Mouse (Mus musculus) hindbrain, embryonic 14.5 days (tissue): Measurements from ENCODE around the gene Taar4. TPM values are rescaled to one million over a fixed set of nuclear protein-coding genes. Genes with fewer than 3 reads are reported as not detected.

Source experiments
- ATAC-seq: fragments of 200-750 bp; cut with Nextera tagmentation; 2 replicates; pipeline ENCODE4 v1.8.0; 2017; ENCODE audit warnings: moderate number of reproducible peaks, mild to moderate bottlenecking, moderate TSS enrichment, moderate library complexity; ENCODE audit not compliant: low FRiP score
- DNase-seq: peaks from one replicate; pipeline ENCODE4 v3.0.0-alpha.2; 2015; ENCODE audit warnings: low spot score
- H3K27ac ChIP-seq: fragments of 300-500 bp; sonication (generic); 2 replicates; pipeline ENCODE4 v1.5.1; 2014; ENCODE audit warnings: mild to moderate bottlenecking, moderate library complexity
- H3K27me3 ChIP-seq: fragments of 300-500 bp; sonication (generic); 2 replicates; pipeline ENCODE4 v1.6.1; 2014; ENCODE audit warnings: mild to moderate bottlenecking, low read length, mixed read lengths; ENCODE audit not compliant: control insufficient read depth, insufficient read depth
- H3K36me3 ChIP-seq: fragments of 300-500 bp; sonication (generic); replicated peaks from 2 replicates; pipeline ENCODE4 v1.6.1; 2014; ENCODE audit not compliant: control insufficient read depth, insufficient read depth
- H3K4me1 ChIP-seq: fragments of 300-500 bp; sonication (generic); replicated peaks from 2 replicates; pipeline ENCODE4 v1.6.1; 2014; ENCODE audit warnings: antibody characterized with exemption, low read length, mixed read lengths; ENCODE audit not compliant: control insufficient read depth, insufficient read depth
- H3K4me2 ChIP-seq: fragments of 300-500 bp; sonication (generic); replicated peaks from 2 replicates; pipeline ENCODE4 v1.6.1; 2014; ENCODE audit warnings: mild to moderate bottlenecking, moderate library complexity
- H3K4me3 ChIP-seq: fragments of 300-500 bp; sonication (generic); replicated peaks from 2 replicates; pipeline ENCODE4 v1.5.1; 2014; ENCODE audit warnings: mild to moderate bottlenecking, low read length
- H3K9ac ChIP-seq: fragments of 300-500 bp; sonication (generic); 2 replicates; pipeline ENCODE4 v1.6.1; 2014
- H3K9me3 ChIP-seq: fragments of 300-500 bp; sonication (generic); 2 replicates; pipeline ENCODE4 v1.6.1; 2016; ENCODE audit warnings: low read length; ENCODE audit not compliant: control insufficient read depth
- WGBS: fragments of 180-500 bp; shearing (Covaris S2); extraction: QIAGEN DNeasy Blood & Tissue Kit; methylation state at CpG from one replicate; pipeline ENCODE4 v1.1.7; 2014; 5-methylcytosine and 5-hydroxymethylcytosine counted together
- polyA plus RNA-seq: library from polyadenylated mRNA; unstranded; fragments of >200 nt; fragmentation: Nextera tagmentation; extraction: Ambion mirVana; gene quantifications from 2 replicates; pipeline ENCODE4 v1.2.1, GENCODE M21; 2014

The Taar4 gene
- not detected in 2 replicates for polyA plus RNA-seq

DNA sequence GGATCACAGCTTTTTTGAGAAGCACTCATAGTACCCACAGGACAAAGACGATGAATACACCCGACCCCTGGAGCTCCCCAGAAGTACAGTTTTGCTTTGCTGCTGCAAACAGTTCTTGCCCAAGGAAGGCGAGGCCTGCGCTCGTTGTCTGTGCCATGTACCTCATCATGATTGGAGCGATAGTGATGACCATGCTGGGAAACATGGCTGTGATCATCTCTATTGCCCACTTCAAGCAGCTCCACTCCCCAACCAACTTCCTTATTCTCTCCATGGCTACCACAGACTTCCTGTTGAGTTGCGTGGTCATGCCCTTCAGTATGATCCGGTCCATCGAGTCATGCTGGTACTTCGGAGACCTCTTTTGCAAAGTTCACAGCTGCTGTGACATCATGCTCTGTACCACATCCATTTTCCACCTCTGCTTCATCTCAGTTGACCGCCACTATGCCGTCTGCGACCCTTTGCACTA lies at the start of gene Taar4:
Taar4 (plus strand) TSS at position 51 of the 472 bp plus-strand sequence.
- Histone ChIP-seq H3K9me3 (no peaks in the 10 kb centered on the region), H3K4me1 (no peaks in the 10 kb centered on the region), H3K27me3 (no peaks in the 10 kb centered on the region), H3K9ac (no peak within 1 kb of the TSS), H3K36me3 (no peaks in the 10 kb centered on the region), H3K27ac (no peak within 1 kb of the TSS), H3K4me3 (no peak within 1 kb of the TSS), H3K4me2 (no peak within 1 kb of the TSS)
- no peak for ATAC-seq
- no peak for DNase-seq
- 93% methylated on average over 13 of the region's 13 CpGs for WGBS

DNA sequence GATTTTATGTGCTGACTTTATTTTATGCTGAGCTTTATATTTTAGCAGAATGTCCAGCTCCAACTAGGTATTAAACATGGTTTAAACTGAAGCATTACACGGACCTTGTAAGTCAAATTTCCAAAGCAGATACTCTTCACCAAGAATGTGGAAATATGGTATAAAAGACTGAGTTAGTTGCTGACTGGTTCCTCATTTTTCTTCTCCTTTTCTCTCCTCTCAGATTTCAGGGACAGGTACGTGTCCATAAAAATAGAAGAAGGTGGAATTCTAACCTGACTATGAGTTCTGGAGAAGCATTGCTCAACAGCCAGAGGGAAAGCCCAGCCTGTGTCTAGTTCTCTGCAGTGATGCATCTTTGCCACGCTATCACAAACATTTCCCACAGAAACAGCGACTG lies 40.2 kb upstream of the Taar4 start, which contains the start of gene Taar1:
Taar1 (plus strand) TSS at position 301 of the 400 bp plus-strand sequence.
- H3K4me1 ChIP-seq = no peaks in the 10 kb centered on the region
- H3K4me3 ChIP-seq = no peak within 1 kb of the TSS
- ATAC-seq = no peak
- no peak within 1 kb of the TSS for H3K27ac ChIP-seq
- no peak for DNase-seq
- 89% methylated on average over 4 of the region's 4 CpGs for WGBS
- H3K9ac ChIP-seq = no peak within 1 kb of the TSS
- H3K27me3 ChIP-seq = no peaks in the 10 kb centered on the region
- no peaks in the 10 kb centered on the region for H3K9me3 ChIP-seq
- no peak within 1 kb of the TSS for H3K4me2 ChIP-seq
- H3K36me3 ChIP-seq = no peaks in the 10 kb centered on the region

DNA sequence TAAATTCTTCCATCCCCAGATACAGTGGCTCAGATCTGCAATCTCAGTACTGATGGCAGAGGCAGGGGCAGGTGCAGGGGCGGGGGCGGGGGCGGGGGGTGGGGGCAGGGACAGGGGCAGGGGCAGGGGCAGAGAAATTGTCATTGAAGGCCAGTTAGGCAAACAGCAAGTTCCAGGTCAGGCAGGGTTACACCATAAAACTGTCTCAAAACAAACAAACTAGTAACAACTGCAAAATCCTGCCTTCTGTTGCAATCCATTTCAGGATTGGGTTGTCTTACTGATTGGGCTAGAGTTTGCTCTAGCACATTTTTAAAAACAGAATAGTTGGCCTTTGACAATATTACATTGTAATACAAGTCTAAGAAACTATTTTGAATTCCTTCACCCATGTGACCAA lies 37.8 kb upstream of the Taar4 start:
- WGBS = 92% methylated on average over 3 of the region's 3 CpGs
- Histone ChIP-seq H3K36me3 (no peaks in the 10 kb centered on the region), H3K4me3 (no peak overlapping the region), H3K4me2 (no peak overlapping the region), H3K27ac (no peak overlapping the region), H3K4me1 (no peaks in the 10 kb centered on the region), H3K9ac (no peak overlapping the region), H3K9me3 (no peaks in the 10 kb centered on the region), H3K27me3 (no peaks in the 10 kb centered on the region)
- no peak for ATAC-seq
- DNase-seq = no peak

DNA sequence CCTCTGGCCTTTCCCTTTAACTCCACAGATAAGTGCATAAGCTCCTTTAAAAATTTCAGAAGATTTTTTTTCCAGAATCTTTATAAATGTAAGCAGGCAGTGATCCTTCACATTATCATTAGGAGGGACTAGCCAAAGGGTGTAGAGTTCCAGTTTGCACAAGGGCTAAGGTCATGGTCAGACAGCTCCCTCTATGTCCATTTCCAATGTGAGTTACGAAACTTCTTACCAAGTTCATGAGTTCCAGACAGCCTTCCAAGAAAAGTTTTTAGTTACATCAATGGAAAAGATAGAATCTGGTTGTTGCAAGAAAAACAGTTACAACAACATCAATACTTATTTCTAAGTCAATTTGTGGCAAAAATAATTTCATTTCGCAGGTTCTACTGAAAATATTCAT lies 36.4 kb upstream of the Taar4 start:
- H3K27ac ChIP-seq = no peak overlapping the region
- no peaks in the 10 kb centered on the region for H3K4me1 ChIP-seq
- H3K9me3 ChIP-seq = no peaks in the 10 kb centered on the region
- no peak for DNase-seq
- no peak overlapping the region for H3K4me2 ChIP-seq
- no peaks in the 10 kb centered on the region for H3K36me3 ChIP-seq
- H3K27me3 ChIP-seq = no peaks in the 10 kb centered on the region
- no peak overlapping the region for H3K4me3 ChIP-seq
- no peak overlapping the region for H3K9ac ChIP-seq
- 89% methylated on average over 2 of the region's 2 CpGs for WGBS
- no peak for ATAC-seq

DNA sequence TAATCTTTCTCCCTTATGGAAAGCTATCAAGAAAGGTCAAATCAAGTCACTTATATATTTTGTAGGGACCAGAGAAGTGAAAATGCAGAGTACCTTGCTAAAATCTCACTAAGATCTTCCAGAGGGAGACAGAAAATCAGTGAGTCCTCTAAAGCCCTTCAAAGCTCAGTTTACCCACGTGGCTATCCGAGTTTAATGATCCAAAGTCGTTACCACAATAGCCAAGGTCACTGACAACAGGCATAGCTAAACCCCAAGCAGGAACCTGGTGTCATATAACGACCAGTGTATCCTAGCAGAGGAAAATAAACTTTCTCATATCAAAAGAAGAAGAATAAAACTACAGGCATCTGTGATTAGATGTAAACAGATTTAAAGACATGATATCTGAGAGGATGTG lies 22.7 kb upstream of the Taar4 start:
- no peak overlapping the region for H3K4me3 ChIP-seq
- WGBS = 52% methylated on average over 4 of the region's 4 CpGs
- H3K4me2 ChIP-seq = no peak overlapping the region
- H3K9ac ChIP-seq = no peak overlapping the region
- H3K36me3 ChIP-seq = no peaks in the 10 kb centered on the region
- no peak overlapping the region for H3K27ac ChIP-seq
- ATAC-seq (no peak), DNase-seq (no peak)
- no peaks in the 10 kb centered on the region for H3K9me3 ChIP-seq
- H3K4me1 ChIP-seq = no peaks in the 10 kb centered on the region
- no peaks in the 10 kb centered on the region for H3K27me3 ChIP-seq

DNA sequence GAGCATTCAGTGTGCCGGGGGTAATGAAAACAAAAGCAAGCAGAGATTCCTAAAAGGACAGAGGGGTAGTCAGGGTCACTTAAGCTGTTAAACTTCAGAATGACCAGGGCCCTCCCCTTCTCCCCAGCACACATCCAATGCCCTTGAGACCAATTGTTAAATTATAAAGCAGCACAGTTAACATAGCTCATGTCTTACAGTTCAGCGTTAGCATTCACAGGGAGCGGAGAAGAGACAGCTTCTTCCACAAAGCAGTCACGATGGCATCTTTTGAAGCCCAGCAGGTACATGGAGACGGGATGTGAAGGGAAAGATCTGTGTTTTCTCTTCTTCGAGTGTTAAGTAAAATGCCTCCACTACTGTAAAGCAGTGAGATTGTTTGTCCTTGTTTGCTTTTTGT lies 22.0 kb upstream of the Taar4 start, which contains the start of gene Taar2:
Taar2 (plus strand) TSS at position 261 of the 400 bp plus-strand sequence.
- no peak within 1 kb of the TSS for H3K4me3 ChIP-seq
- DNase-seq = no peak

DNA sequence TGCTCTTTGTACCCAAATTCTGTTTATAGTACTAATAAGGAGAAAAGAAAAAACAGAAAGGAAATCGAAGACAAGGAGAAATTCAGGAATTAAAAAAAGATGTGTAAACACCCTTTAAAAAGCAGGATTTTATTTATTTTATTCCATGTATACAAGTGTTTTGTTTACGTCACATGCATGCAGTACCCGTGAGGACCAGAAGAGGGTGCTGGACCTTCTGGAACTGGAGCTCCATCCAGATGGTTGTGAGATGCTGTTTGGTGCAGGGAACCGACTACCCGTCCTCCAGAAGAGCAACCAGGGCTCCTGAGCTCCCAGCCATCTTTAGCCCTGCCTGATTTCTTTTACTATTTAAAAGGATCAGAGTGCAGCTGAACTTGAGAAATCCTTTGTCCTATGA lies 17.8 kb upstream of the Taar4 start:
- DNase-seq (no peak), ATAC-seq (no peak)
- Histone ChIP-seq H3K27ac (no peak overlapping the region), H3K4me2 (no peak overlapping the region), H3K9me3 (no peaks in the 10 kb centered on the region), H3K9ac (no peak overlapping the region), H3K4me3 (no peak overlapping the region), H3K36me3 (no peaks in the 10 kb centered on the region), H3K27me3 (no peaks in the 10 kb centered on the region), H3K4me1 (no peaks in the 10 kb centered on the region)
- WGBS = 76% methylated on average over 5 of the region's 5 CpGs

More for the DNA sequence above, 22.0 kb upstream of the Taar4 start, which contains the start of gene Taar2:
- WGBS = 46% methylated on average over 6 of the region's 6 CpGs
- H3K9ac ChIP-seq = peak within 1 kb of the TSS; percentile 17; the same call in 1 of the 2 replicates
- no peaks in the 10 kb centered on the region for H3K4me1 ChIP-seq
- no peaks in the 10 kb centered on the region for H3K36me3 ChIP-seq
- no peak for ATAC-seq
- no peaks in the 10 kb centered on the region for H3K27me3 ChIP-seq
- no peak within 1 kb of the TSS for H3K27ac ChIP-seq
- H3K4me2 ChIP-seq = no peak within 1 kb of the TSS
- no peaks in the 10 kb centered on the region for H3K9me3 ChIP-seq

DNA sequence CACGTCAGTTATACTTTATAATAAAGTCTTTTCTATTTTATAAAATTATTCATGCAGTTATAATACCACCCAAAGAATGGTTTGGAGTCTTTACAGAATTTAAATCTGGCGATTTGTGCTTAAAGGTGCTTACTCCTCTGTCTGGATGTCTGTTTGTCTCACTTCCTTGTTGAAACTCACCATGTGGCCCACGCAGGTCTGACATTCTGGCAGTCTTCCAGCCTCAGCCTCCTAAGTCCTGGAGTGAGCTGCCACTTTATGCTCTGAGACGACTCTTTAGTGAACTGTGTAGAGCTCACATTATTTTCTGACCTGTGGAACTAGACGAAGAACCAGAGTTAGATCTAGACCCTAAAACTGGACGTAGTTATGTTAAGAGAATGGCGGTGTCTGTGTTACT lies 12.3 kb upstream of the Taar4 start:
- Histone ChIP-seq H3K27ac (no peak overlapping the region), H3K4me3 (no peak overlapping the region), H3K9ac (no peak overlapping the region), H3K36me3 (no peaks in the 10 kb centered on the region), H3K9me3 (no peaks in the 10 kb centered on the region), H3K4me2 (no peak overlapping the region), H3K4me1 (no peaks in the 10 kb centered on the region), H3K27me3 (no peaks in the 10 kb centered on the region)
- ATAC-seq (no peak), DNase-seq (no peak)
- 71% methylated on average over 7 of the region's 7 CpGs for WGBS

DNA sequence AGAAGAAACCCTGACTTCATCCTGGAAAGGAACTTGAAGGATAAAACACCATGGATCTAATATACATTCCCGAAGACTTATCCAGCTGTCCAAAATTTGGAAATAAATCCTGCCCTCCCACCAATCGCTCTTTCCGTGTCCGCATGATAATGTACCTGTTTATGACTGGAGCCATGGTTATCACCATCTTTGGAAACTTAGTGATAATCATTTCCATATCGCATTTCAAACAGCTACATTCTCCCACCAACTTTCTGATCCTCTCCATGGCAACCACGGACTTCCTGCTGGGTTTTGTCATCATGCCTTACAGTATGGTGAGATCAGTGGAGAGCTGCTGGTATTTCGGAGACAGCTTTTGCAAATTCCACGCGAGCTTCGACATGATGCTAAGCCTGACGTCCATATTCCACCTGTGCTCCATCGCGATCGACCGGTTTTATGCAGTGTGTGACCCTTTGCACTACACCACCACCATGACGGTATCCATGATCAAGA lies 10.7 kb upstream of the Taar4 start, which contains the start of gene Taar3:
Taar3 (plus strand) TSS at position 51 of the 498 bp plus-strand sequence.
- Histone ChIP-seq H3K9ac (no peak within 1 kb of the TSS), H3K9me3 (no peaks in the 10 kb centered on the region), H3K4me2 (no peak within 1 kb of the TSS), H3K4me3 (no peak within 1 kb of the TSS), H3K4me1 (no peaks in the 10 kb centered on the region), H3K27ac (no peak within 1 kb of the TSS), H3K27me3 (no peaks in the 10 kb centered on the region), H3K36me3 (no peaks in the 10 kb centered on the region)
- 85% methylated on average over 16 of the region's 16 CpGs for WGBS
- no peak for ATAC-seq
- DNase-seq = no peak

DNA sequence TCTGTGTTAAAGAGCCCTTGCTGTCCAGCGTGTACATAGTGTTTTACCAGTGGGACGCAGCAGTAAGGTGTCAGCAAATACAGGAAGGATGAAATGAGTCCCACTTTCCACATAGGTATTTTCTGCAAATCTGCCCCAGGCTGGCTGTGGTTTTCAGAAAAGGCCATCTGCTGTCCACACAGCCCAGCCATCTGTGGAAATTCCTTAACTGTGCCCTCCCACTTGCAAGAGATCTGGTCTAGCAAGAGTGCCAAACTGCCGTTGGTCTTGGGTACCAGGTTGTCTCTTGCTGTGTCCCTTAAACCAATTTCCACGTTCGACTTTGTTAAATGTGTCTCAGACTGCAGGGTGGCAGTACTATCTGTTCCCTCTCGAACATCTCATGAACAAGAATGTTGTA lies 8.6 kb upstream of the Taar4 start:
- ATAC-seq (no peak), DNase-seq (no peak)
- H3K4me3 ChIP-seq = no peak overlapping the region
- 85% methylated on average over 6 of the region's 6 CpGs for WGBS
- no peak overlapping the region for H3K27ac ChIP-seq
- no peak overlapping the region for H3K4me2 ChIP-seq
- no peaks in the 10 kb centered on the region for H3K36me3 ChIP-seq
- no peaks in the 10 kb centered on the region for H3K9me3 ChIP-seq
- no peaks in the 10 kb centered on the region for H3K4me1 ChIP-seq
- H3K27me3 ChIP-seq = no peaks in the 10 kb centered on the region
- no peak overlapping the region for H3K9ac ChIP-seq
